Mouse (Mus musculus) midbrain, embryonic 12.5 days (tissue): ENCODE results near the gene Amhr2. TPM values are rescaled to one million over a fixed set of nuclear protein-coding genes. Genes with fewer than 3 reads are reported as not detected.
A peak's percentile ranks its signal among the peaks of the same experiment; 100 is the strongest.

Experiments used
- ATAC-seq: fragments of 200-750 bp; cut with Nextera tagmentation; 2 replicates; pipeline ENCODE4 v1.8.0; 2017; ENCODE audit warnings: low read depth, moderate TSS enrichment, moderate library complexity; ENCODE audit not compliant: low FRiP score
- H3K27ac ChIP-seq: fragments of 300-500 bp; sonication (generic); replicated peaks from 2 replicates; pipeline ENCODE4 v1.5.1; 2016; ENCODE audit warnings: mild to moderate bottlenecking
- H3K27me3 ChIP-seq: fragments of 300-500 bp; sonication (generic); 2 replicates; pipeline ENCODE4 v1.6.1; 2016; ENCODE audit warnings: mild to moderate bottlenecking
- H3K36me3 ChIP-seq: fragments of 300-500 bp; sonication (generic); 2 replicates; pipeline ENCODE4 v1.6.1; 2016
- H3K4me1 ChIP-seq: fragments of 300-500 bp; sonication (generic); 2 replicates; pipeline ENCODE4 v1.6.1; 2016
- H3K4me2 ChIP-seq: fragments of 300-500 bp; sonication (generic); replicated peaks from 2 replicates; pipeline ENCODE4 v1.6.1; 2016; ENCODE audit warnings: mild to moderate bottlenecking, moderate library complexity
- H3K4me3 ChIP-seq: fragments of 300-500 bp; sonication (generic); 2 replicates; pipeline ENCODE4 v1.5.1; 2016; ENCODE audit warnings: mild to moderate bottlenecking
- H3K9ac ChIP-seq: fragments of 300-500 bp; sonication (generic); replicated peaks from 2 replicates; pipeline ENCODE4 v1.6.1; 2016; ENCODE audit warnings: mild to moderate bottlenecking, moderate library complexity
- H3K9me3 ChIP-seq: fragments of 300-500 bp; sonication (generic); 2 replicates; pipeline ENCODE4 v1.6.1; 2016; ENCODE audit warnings: mild to moderate bottlenecking
- WGBS: fragments of 180-500 bp; shearing (Covaris S2); methylation state at CpG from one replicate; pipeline ENCODE4 v1.1.7; 2016; 5-methylcytosine and 5-hydroxymethylcytosine counted together
- polyA plus RNA-seq: library from polyadenylated mRNA; unstranded; fragments of >200 nt; fragmentation: Nextera tagmentation; extraction: Ambion mirVana; gene quantifications from 2 replicates; pipeline ENCODE4 v1.2.1, GENCODE M21; 2016

The Amhr2 gene
- polyA plus RNA-seq, 1 experiment from 2014 or later = not detected

- 96% methylated on average over 4 of the region's 4 CpGs for WGBS
- Histone ChIP-seq H3K9ac (no peak overlapping the region), H3K4me3 (no peak overlapping the region), H3K27me3 (no peaks in the 10 kb centered on the region), H3K4me1 (no peaks in the 10 kb centered on the region), H3K9me3 (no peaks in the 10 kb centered on the region), H3K27ac (no peak overlapping the region), H3K4me2 (no peak overlapping the region), H3K36me3 (peaks cover 79% of the 10 kb centered on the region)
- ATAC-seq = no peak
Observed at GRCm38 (mm10) chr15:102433173-102433572, 12.0 kb upstream of the Amhr2 start.

- H3K27me3 ChIP-seq = no peaks in the 10 kb centered on the region
- H3K9me3 ChIP-seq = no peaks in the 10 kb centered on the region
- no peak overlapping the region for H3K4me3 ChIP-seq
- no peak overlapping the region for H3K4me2 ChIP-seq
- H3K27ac ChIP-seq = no peak overlapping the region
- H3K36me3 ChIP-seq = no peaks in the 10 kb centered on the region
- ATAC-seq = no peak
- H3K9ac ChIP-seq = no peak overlapping the region
- 50% methylated on average over 2 of the region's 2 CpGs for WGBS
- no peaks in the 10 kb centered on the region for H3K4me1 ChIP-seq
Observed at GRCm38 (mm10) chr15:102442490-102442889, 2.7 kb upstream of the Amhr2 start.

DNA sequence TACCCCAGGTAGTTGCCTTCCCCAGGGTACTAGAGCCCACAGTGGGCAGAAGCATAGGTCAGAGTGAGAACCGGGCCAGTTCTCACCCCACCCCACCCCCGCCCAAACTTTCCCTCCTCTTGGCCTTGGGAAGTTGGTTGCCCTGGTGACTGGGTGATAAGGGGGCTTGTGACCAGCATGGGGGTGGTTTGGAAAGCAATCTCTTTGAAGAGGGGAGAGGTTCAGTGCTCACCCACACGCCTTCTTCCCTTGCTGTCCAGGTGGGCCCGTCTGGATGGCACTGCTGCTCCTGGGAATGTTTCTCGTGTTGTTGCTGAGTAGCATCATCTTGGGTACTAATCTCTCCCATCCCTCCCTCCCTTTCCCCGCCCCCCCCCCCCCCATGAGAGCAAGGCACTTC lies 1.3 kb downstream of the Amhr2 start:
- Histone ChIP-seq H3K4me3 (no peak overlapping the region), H3K4me1 (0 out of 2 replicates have a peak, but pooled peaks cover 5% of the 10 kb centered on the region), H3K36me3 (no peaks in the 10 kb centered on the region), H3K9me3 (no peaks in the 10 kb centered on the region), H3K27ac (no peak overlapping the region), H3K4me2 (no peak overlapping the region), H3K9ac (no peak overlapping the region), H3K27me3 (no peaks in the 10 kb centered on the region)
- WGBS = 69% methylated on average over 3 of the region's 6 CpGs
- ATAC-seq = no peak

DNA sequence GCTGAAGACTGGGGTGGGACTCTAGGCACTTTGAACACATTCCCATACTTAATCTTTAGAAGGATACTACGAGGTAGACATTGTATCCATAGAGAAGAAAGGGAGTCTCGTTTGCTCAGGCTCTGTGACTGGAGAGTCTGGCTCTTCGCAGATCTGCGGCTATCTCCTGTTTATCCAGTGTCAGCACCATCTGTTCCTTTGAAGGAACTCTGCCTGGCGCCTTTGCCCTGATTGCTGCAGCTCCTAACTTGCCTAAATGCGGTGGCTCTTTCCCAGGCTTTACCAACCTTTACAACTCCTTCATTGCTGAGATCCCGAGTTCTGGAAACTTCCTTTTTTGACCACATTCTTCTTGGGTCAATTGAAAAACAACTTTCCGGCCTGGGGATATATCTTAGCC lies 4.2 kb downstream of the Amhr2 start:
- no peaks in the 10 kb centered on the region for H3K9me3 ChIP-seq
- no peak overlapping the region for H3K4me3 ChIP-seq
- H3K27me3 ChIP-seq = no peaks in the 10 kb centered on the region
- 82% methylated on average over 8 of the region's 8 CpGs for WGBS
- ATAC-seq = no peak
- no peak overlapping the region for H3K4me2 ChIP-seq
- 0 out of 2 replicates have a peak, but pooled peaks cover 5% of the 10 kb centered on the region for H3K4me1 ChIP-seq
- no peak overlapping the region for H3K27ac ChIP-seq
- no peaks in the 10 kb centered on the region for H3K36me3 ChIP-seq
- H3K9ac ChIP-seq = no peak overlapping the region

DNA sequence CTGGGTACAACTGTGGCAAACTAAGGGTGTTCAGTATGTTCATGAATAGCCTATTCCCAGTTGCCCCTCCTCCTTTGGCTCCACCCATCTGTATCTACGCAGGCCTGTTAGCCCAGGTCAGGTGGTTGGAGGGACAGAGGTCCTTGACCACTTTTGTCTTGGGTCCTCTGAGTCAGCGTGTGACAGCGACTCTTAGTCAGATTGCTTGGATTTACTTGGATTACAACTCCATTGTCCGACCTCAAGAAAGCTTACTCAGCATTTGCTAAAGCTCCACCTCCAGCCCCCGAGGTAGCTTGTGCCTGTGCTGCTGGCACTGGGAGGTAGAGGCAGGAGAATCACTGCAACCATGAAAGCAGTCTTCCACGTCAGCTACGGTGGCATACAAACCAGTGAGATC lies 5.8 kb downstream of the Amhr2 start:
- H3K4me1 ChIP-seq = 0 out of 2 replicates have a peak, but pooled peaks cover 5% of the 10 kb centered on the region
- no peaks in the 10 kb centered on the region for H3K36me3 ChIP-seq
- no peak overlapping the region for H3K27ac ChIP-seq
- no peak for ATAC-seq
- H3K4me3 ChIP-seq = no peak overlapping the region
- 29% methylated on average over 7 of the region's 7 CpGs for WGBS
- no peaks in the 10 kb centered on the region for H3K9me3 ChIP-seq
- no peaks in the 10 kb centered on the region for H3K27me3 ChIP-seq
- H3K4me2 ChIP-seq = no peak overlapping the region
- H3K9ac ChIP-seq = no peak overlapping the region

DNA sequence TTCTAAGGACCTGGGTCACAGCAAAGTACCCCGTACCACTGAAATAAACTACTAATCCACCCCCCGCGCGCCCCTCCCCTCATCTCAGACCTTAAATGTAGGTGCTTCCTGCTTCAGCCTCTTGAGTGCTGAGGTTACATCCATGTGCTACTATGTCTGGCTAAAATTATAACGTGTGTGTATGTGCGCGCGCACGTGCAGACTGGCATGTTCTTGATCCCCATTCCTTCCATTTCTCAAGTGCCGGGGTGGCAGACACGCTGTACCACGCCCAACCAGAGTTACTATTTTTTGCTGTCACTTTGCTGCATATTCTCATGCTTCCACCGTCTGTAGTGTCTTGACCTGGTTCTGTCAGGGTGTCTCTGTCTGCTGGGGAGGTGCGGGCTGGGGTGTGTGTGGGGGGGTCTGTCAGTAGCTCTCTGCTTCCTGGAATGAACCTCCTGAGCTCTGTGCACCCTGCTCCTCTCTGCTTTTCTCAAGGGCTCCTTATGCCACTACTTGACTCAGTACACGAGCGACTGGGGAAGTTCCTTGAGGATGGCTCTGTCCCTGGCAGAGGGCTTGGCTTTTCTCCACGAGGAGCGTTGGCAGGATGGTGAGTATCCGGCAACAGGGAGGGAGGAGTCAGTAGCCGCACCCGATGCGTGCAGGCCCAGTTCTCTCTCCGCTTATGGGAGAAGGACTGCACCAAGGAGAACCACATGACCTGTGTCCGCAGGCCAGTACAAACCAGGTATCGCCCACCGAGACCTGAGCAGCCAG lies 6.7 kb downstream of the Amhr2 start:
- H3K4me2 ChIP-seq = no peak overlapping the region
- no peak overlapping the region for H3K9ac ChIP-seq
- 85% methylated on average over 26 of the region's 26 CpGs for WGBS
- H3K27me3 ChIP-seq = no peaks in the 10 kb centered on the region
- H3K9me3 ChIP-seq = no peaks in the 10 kb centered on the region
- no peaks in the 10 kb centered on the region for H3K36me3 ChIP-seq
- no peak overlapping the region for H3K4me3 ChIP-seq
- ATAC-seq = no peak
- 0 out of 2 replicates have a peak, but pooled peaks cover 5% of the 10 kb centered on the region for H3K4me1 ChIP-seq
- no peak overlapping the region for H3K27ac ChIP-seq

DNA sequence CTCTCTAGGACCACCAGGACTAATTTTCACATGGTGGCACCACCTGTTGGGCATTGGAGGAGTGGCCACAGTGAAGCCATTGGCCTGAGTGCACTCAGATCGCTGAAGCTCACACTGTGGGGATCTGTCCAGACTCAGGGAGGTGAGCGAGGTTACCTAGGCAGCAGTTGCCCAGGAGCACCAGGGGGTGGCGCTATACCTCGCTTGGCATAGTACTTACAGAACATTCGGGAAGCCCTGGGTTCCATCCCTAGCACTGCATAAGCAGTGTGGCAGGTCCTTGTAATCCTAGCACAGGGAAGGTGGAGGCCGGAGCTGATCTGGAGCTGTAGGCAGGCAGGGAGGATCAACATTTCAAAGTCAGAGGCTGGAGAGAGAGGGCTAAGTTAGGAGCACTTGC lies 10.8 kb downstream of the Amhr2 start:
- no peak overlapping the region for H3K4me3 ChIP-seq
- ATAC-seq = no peak
- no peaks in the 10 kb centered on the region for H3K36me3 ChIP-seq
- WGBS = 36% methylated on average over 6 of the region's 6 CpGs
- no peak overlapping the region for H3K27ac ChIP-seq
- no peak overlapping the region for H3K4me2 ChIP-seq
- no peak overlapping the region for H3K9ac ChIP-seq
- no peaks in the 10 kb centered on the region for H3K27me3 ChIP-seq
- no peaks in the 10 kb centered on the region for H3K9me3 ChIP-seq
- H3K4me1 ChIP-seq = peaks cover 12% of the 10 kb centered on the region

DNA sequence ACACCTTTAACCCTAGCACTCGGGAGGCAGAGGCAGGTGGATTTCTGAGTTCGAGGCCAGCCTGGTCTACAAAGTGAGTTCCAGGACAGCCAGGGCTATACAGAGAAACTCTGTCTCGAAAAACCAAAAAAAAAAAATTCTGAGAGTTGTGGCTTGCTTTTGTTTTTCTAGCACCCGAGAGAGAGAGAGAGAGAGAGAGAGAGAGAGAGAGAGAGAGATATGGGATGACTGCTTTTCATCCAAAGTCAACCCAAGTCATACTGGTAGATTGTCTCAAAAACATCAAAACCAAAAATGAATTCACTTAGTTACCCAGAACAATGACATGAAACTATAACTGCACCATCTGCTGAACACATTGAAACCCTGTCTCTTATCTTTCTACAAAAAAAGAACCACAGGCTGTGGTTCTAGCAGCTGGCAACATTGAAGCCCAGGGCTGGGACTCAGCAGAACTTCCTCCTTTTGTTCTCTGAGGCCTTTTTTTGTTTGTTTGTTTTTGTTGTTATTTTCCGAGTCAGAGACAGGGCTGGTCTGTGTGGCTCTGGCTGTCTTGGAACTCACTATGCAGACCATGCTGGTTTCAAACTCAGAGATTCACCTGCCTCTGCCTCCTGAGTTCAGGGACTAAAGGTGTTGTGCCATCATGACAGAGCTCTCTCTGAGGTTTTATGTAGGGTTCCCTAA lies 13.0 kb downstream of the Amhr2 start:
- Histone ChIP-seq H3K4me1 (peaks cover 10% of the 10 kb centered on the region), H3K9me3 (no peaks in the 10 kb centered on the region), H3K27ac (no peak overlapping the region), H3K36me3 (peaks cover 4% of the 10 kb centered on the region), H3K27me3 (no peaks in the 10 kb centered on the region), H3K9ac (0 out of 2 replicates have a peak overlapping the region, but pooled peaks have one; percentile 49), H3K4me2 (peak overlapping the region; percentile 59), H3K4me3 (no peak overlapping the region)
- no peak for ATAC-seq
- WGBS = 77% methylated on average over 5 of the region's 5 CpGs

- peak within 1 kb of the TSS; percentile 49 for H3K9ac ChIP-seq
- H3K27ac ChIP-seq = no peak within 1 kb of the TSS
- peak within 1 kb of the TSS; percentile 59 for H3K4me2 ChIP-seq
- WGBS = under 1% methylated on average over 19 of the region's 19 CpGs
- H3K9me3 ChIP-seq = no peaks in the 10 kb centered on the region
- H3K36me3 ChIP-seq = peaks cover 9% of the 10 kb centered on the region
- peak; percentile 85 for ATAC-seq
- peaks cover 10% of the 10 kb centered on the region for H3K4me1 ChIP-seq
- H3K4me3 ChIP-seq = peak within 1 kb of the TSS; percentile 43
- H3K27me3 ChIP-seq = no peaks in the 10 kb centered on the region
Observed at GRCm38 (mm10) chr15:102458904-102459317, 13.7 kb downstream of the Amhr2 start, which contains the start of gene Prr13. TSS of gene Prr13 (plus strand) at chr15:102459028.

- Histone ChIP-seq H3K4me1 (peaks cover 10% of the 10 kb centered on the region), H3K27me3 (no peaks in the 10 kb centered on the region), H3K4me3 (peak overlapping the region; percentile 43), H3K9ac (peak overlapping the region; percentile 49), H3K4me2 (peak overlapping the region; percentile 59), H3K27ac (no peak overlapping the region), H3K36me3 (peaks cover 9% of the 10 kb centered on the region), H3K9me3 (no peaks in the 10 kb centered on the region)
- 41% methylated on average over 6 of the region's 6 CpGs for WGBS
- no peak for ATAC-seq
Observed at GRCm38 (mm10) chr15:102459381-102459780, 14.2 kb downstream of the Amhr2 start.

DNA sequence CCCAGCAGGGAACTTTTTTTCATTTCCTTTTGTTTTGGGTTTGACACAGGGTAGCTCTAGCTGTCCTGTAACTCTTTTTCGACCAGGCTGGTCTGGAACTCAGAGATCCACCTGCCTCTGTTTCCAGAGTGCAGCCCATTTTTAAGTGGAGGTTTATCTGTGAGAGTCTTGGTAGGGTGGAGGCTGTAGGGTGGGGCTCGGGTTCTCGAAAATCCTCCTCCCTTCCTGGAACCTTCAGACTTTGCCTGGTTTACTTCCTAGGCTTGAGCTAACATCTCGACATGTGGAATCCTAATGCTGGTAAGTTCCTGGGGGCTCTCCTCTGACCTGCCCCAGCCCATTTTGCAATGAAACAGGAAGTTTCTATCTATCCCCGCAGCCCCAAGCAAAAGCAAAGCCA lies 14.7 kb downstream of the Amhr2 start:
- H3K27me3 ChIP-seq = no peaks in the 10 kb centered on the region
- peak overlapping the region; percentile 59; the same call in 1 of the 2 replicates for H3K4me2 ChIP-seq
- peak overlapping the region; percentile 43; the same call in 1 of the 2 replicates for H3K4me3 ChIP-seq
- no peak overlapping the region for H3K27ac ChIP-seq
- peaks cover 9% of the 10 kb centered on the region for H3K36me3 ChIP-seq
- H3K9ac ChIP-seq = no peak overlapping the region
- H3K4me1 ChIP-seq = peaks cover 10% of the 10 kb centered on the region
- WGBS = 71% methylated on average over 5 of the region's 5 CpGs
- no peak for ATAC-seq
- no peaks in the 10 kb centered on the region for H3K9me3 ChIP-seq

- no peak for ATAC-seq
- Histone ChIP-seq H3K4me1 (peaks cover 10% of the 10 kb centered on the region), H3K4me3 (no peak overlapping the region), H3K9ac (0 out of 2 replicates have a peak overlapping the region, but pooled peaks have one; percentile 5), H3K4me2 (no peak overlapping the region), H3K27ac (no peak overlapping the region), H3K9me3 (no peaks in the 10 kb centered on the region), H3K27me3 (no peaks in the 10 kb centered on the region), H3K36me3 (peaks cover 9% of the 10 kb centered on the region)
- WGBS = 81% methylated on average over 12 of the region's 12 CpGs
Observed at GRCm38 (mm10) chr15:102460409-102460808, 15.2 kb downstream of the Amhr2 start.
